Mouse (Mus musculus): ENCODE results near the gene Bst1. TPM values are rescaled to one million over a fixed set of nuclear protein-coding genes. Genes with fewer than 3 reads are reported as not detected.
A peak's percentile ranks its signal among the peaks of the same experiment; 100 is the strongest.

Bst1 gene
- polyA plus RNA-seq, 1 experiment from 2014 or later, result 0.05 TPM

- no peaks in the 10 kb centered on the region for H3K27me3 ChIP-seq
- no peak overlapping the region for H3K4me3 ChIP-seq
- no peaks in the 10 kb centered on the region for H3K9me3 ChIP-seq
- H3K9ac ChIP-seq, result no peak overlapping the region
- WGBS, result 74% methylated on average over 5 of the region's 5 CpGs
- no peaks in the 10 kb centered on the region for H3K36me3 ChIP-seq
- H3K4me2 ChIP-seq (replicated peaks), result no peak overlapping the region
- no peak for ATAC-seq (ENCODE audit: low FRiP score, low read depth)
- no peaks in the 10 kb centered on the region for H3K4me1 ChIP-seq
- no peak overlapping the region for H3K27ac ChIP-seq
Measured at GRCm38 (mm10) chr5:43792354-43792753, 26.3 kb upstream of the Bst1 start.

GRCm38 (mm10) chr5:43799530-43799929 is 19.2 kb upstream of the Bst1 start:
- Histone ChIP-seq H3K4me1 (no peaks in the 10 kb centered on the region), H3K27me3 (no peaks in the 10 kb centered on the region), H3K9ac (no peak overlapping the region), H3K36me3 (no peaks in the 10 kb centered on the region), H3K4me3 (no peak overlapping the region), H3K9me3 (no peaks in the 10 kb centered on the region), H3K27ac (no peak overlapping the region), H3K4me2 (replicated peaks) (no peak overlapping the region)
- ATAC-seq (ENCODE audit: low FRiP score, low read depth), result no peak
- 86% methylated on average over 5 of the region's 5 CpGs for WGBS

GRCm38 (mm10) chr5:43800700-43801099 is 18.0 kb upstream of the Bst1 start:
- 70% methylated on average over 1 of the region's 1 CpGs for WGBS

GRCm38 (mm10) chr5:43801253-43801652 is 17.4 kb upstream of the Bst1 start:
- Histone ChIP-seq H3K4me1 (no peaks in the 10 kb centered on the region), H3K27ac (no peak overlapping the region), H3K36me3 (no peaks in the 10 kb centered on the region), H3K4me3 (no peak overlapping the region), H3K9ac (no peak overlapping the region), H3K4me2 (replicated peaks) (no peak overlapping the region), H3K27me3 (no peaks in the 10 kb centered on the region), H3K9me3 (no peaks in the 10 kb centered on the region)
- no peak for ATAC-seq (ENCODE audit: low FRiP score, low read depth)

More at GRCm38 (mm10) chr5:43800700-43801099, 18.0 kb upstream of the Bst1 start:
- Histone ChIP-seq H3K9ac (no peak overlapping the region), H3K27ac (no peak overlapping the region), H3K36me3 (no peaks in the 10 kb centered on the region), H3K4me1 (no peaks in the 10 kb centered on the region), H3K27me3 (no peaks in the 10 kb centered on the region), H3K4me3 (no peak overlapping the region), H3K9me3 (no peaks in the 10 kb centered on the region), H3K4me2 (replicated peaks) (no peak overlapping the region)
- no peak for ATAC-seq (ENCODE audit: low FRiP score, low read depth)

- H3K9me3 ChIP-seq, result no peaks in the 10 kb centered on the region
- H3K27ac ChIP-seq, result no peak overlapping the region
- WGBS, result 82% methylated on average over 4 of the region's 4 CpGs
- H3K36me3 ChIP-seq, result no peaks in the 10 kb centered on the region
- H3K4me1 ChIP-seq, result no peaks in the 10 kb centered on the region
- H3K27me3 ChIP-seq, result no peaks in the 10 kb centered on the region
- no peak overlapping the region for H3K4me2 ChIP-seq (replicated peaks)
- ATAC-seq (ENCODE audit: low FRiP score, low read depth), result no peak
- no peak overlapping the region for H3K9ac ChIP-seq
- H3K4me3 ChIP-seq, result no peak overlapping the region
Measured at GRCm38 (mm10) chr5:43801798-43802197, 16.9 kb upstream of the Bst1 start.

- Histone ChIP-seq H3K4me3 (no peak overlapping the region), H3K36me3 (no peaks in the 10 kb centered on the region), H3K4me2 (replicated peaks) (no peak overlapping the region), H3K27ac (no peak overlapping the region), H3K9me3 (no peaks in the 10 kb centered on the region), H3K27me3 (no peaks in the 10 kb centered on the region), H3K9ac (no peak overlapping the region), H3K4me1 (peaks cover 3% of the 10 kb centered on the region)
- ATAC-seq (ENCODE audit: low FRiP score, low read depth), result no peak
- 95% methylated on average over 2 of the region's 2 CpGs for WGBS
Measured at GRCm38 (mm10) chr5:43805401-43805800, 13.3 kb upstream of the Bst1 start.

GRCm38 (mm10) chr5:43806340-43806739 is 12.3 kb upstream of the Bst1 start:
- H3K27ac ChIP-seq, result no peak overlapping the region
- no peak overlapping the region for H3K4me3 ChIP-seq
- no peaks in the 10 kb centered on the region for H3K36me3 ChIP-seq
- no peak overlapping the region for H3K4me2 ChIP-seq (replicated peaks)
- ATAC-seq (ENCODE audit: low FRiP score, low read depth), result no peak
- no peaks in the 10 kb centered on the region for H3K9me3 ChIP-seq
- peaks cover 3% of the 10 kb centered on the region for H3K4me1 ChIP-seq
- WGBS, result 93% methylated on average over 7 of the region's 7 CpGs
- H3K27me3 ChIP-seq, result no peaks in the 10 kb centered on the region
- H3K9ac ChIP-seq, result no peak overlapping the region

- no peak for ATAC-seq (ENCODE audit: low FRiP score, low read depth)
- Histone ChIP-seq H3K4me2 (replicated peaks) (no peak overlapping the region), H3K27me3 (no peaks in the 10 kb centered on the region), H3K4me3 (no peak overlapping the region), H3K9me3 (no peaks in the 10 kb centered on the region), H3K4me1 (peaks cover 3% of the 10 kb centered on the region), H3K36me3 (no peaks in the 10 kb centered on the region), H3K9ac (no peak overlapping the region), H3K27ac (no peak overlapping the region)
- 77% methylated on average over 4 of the region's 4 CpGs for WGBS
Measured at GRCm38 (mm10) chr5:43806914-43807313, 11.8 kb upstream of the Bst1 start.

GRCm38 (mm10) chr5:43807744-43808696 is 10.7 kb upstream of the Bst1 start:
- Histone ChIP-seq H3K9me3 (no peaks in the 10 kb centered on the region), H3K9ac (peak overlapping the region; percentile 73), H3K27ac (peak overlapping the region; percentile 34; the same call in 1 of the 2 replicates), H3K36me3 (no peaks in the 10 kb centered on the region), H3K4me3 (peak overlapping the region; percentile 57), H3K4me2 (replicated peaks) (peak overlapping the region; percentile 75), H3K27me3 (no peaks in the 10 kb centered on the region), H3K4me1 (peaks cover 3% of the 10 kb centered on the region)
- ATAC-seq (ENCODE audit: low FRiP score, low read depth), result peak; percentile 95
- WGBS, result 4% methylated on average over 48 of the region's 48 CpGs

- Histone ChIP-seq H3K36me3 (no peaks in the 10 kb centered on the region), H3K4me1 (peaks cover 3% of the 10 kb centered on the region), H3K9ac (no peak overlapping the region), H3K4me2 (replicated peaks) (no peak overlapping the region), H3K27ac (no peak overlapping the region), H3K27me3 (no peaks in the 10 kb centered on the region), H3K9me3 (no peaks in the 10 kb centered on the region), H3K4me3 (no peak overlapping the region)
- ATAC-seq (ENCODE audit: low FRiP score, low read depth), result no peak
- WGBS, result 84% methylated on average over 1 of the region's 1 CpGs
Measured at GRCm38 (mm10) chr5:43810427-43811062, 8.1 kb upstream of the Bst1 start.

- H3K9ac ChIP-seq, result no peak overlapping the region
- 0 out of 2 replicates have a peak, but pooled peaks cover 7% of the 10 kb centered on the region for H3K27me3 ChIP-seq
- no peak overlapping the region for H3K4me2 ChIP-seq (replicated peaks)
- H3K9me3 ChIP-seq, result no peaks in the 10 kb centered on the region
- H3K36me3 ChIP-seq, result no peaks in the 10 kb centered on the region
- WGBS, result 87% methylated on average over 2 of the region's 2 CpGs
- H3K4me3 ChIP-seq, result no peak overlapping the region
- peaks cover 3% of the 10 kb centered on the region; the same call in 1 of the 2 replicates for H3K4me1 ChIP-seq
- no peak for ATAC-seq (ENCODE audit: low FRiP score, low read depth)
- no peak overlapping the region for H3K27ac ChIP-seq
Measured at GRCm38 (mm10) chr5:43814536-43814935, 4.1 kb upstream of the Bst1 start.

GRCm38 (mm10) chr5:43815769-43816168 is 2.9 kb upstream of the Bst1 start:
- Histone ChIP-seq H3K4me1 (peaks cover 3% of the 10 kb centered on the region; the same call in 1 of the 2 replicates), H3K4me2 (replicated peaks) (no peak overlapping the region), H3K36me3 (no peaks in the 10 kb centered on the region), H3K27me3 (0 out of 2 replicates have a peak, but pooled peaks cover 7% of the 10 kb centered on the region), H3K9ac (no peak overlapping the region), H3K9me3 (no peaks in the 10 kb centered on the region), H3K4me3 (no peak overlapping the region), H3K27ac (no peak overlapping the region)
- ATAC-seq (ENCODE audit: low FRiP score, low read depth), result no peak
- 47% methylated on average over 1 of the region's 1 CpGs for WGBS
